Mouse (Mus musculus): Measurements from ENCODE around the gene Cenpx. TPM values are rescaled to one million over a fixed set of nuclear protein-coding genes. Genes with fewer than 3 reads are reported as not detected.

Cenpx gene
- polyA plus RNA-seq, 2 experiments, result 101 to 161 TPM

- no peak for TF ChIP-seq POLR2A (IDR thresholded peaks at IDR 0.05; ENCODE audit: borderline replicate concordance, extremely low read depth, insufficient read depth, insufficient read length)
- 69% methylated on average over 11 of the region's 11 CpGs for WGBS
- H3K4me2 ChIP-seq (replicated peaks; ENCODE audit: low read depth, low read length, severe bottlenecking), result no peak overlapping the region
- no peak overlapping the region for H3K9ac ChIP-seq (ENCODE audit: low read depth, low read length, severe bottlenecking)
- no peak overlapping the region for H3K27ac ChIP-seq (replicated peaks; ENCODE audit: low read depth, low read length)
- ATAC-seq (ENCODE audit: low FRiP score, low read depth), result no peak
- H3K27me3 ChIP-seq (ENCODE audit: control insufficient read depth, insufficient read depth, low read length), result no peaks in the 10 kb centered on the region
- H3K9me3 ChIP-seq (ENCODE audit: control insufficient read depth, low read length), result no peaks in the 10 kb centered on the region
- H3K4me3 ChIP-seq (replicated peaks; ENCODE audit: low read length), result no peak overlapping the region
- peaks cover 5% of the 10 kb centered on the region; the same call in 1 of the 2 replicates for H3K36me3 ChIP-seq (ENCODE audit: control insufficient read depth, insufficient read depth, low read length)
- no peak for DNase-seq (ENCODE audit: low spot score)
- peaks cover 14% of the 10 kb centered on the region; the same call in 1 of the 2 replicates for H3K4me1 ChIP-seq (ENCODE audit: control insufficient read depth, insufficient read depth, low read length)
These were observed 15.1 kb upstream of the Cenpx start for GRCm38 (mm10) chr11:120728530-120729240.

- no peak for TF ChIP-seq POLR2A (IDR thresholded peaks at IDR 0.05; ENCODE audit: borderline replicate concordance, extremely low read depth, insufficient read depth, insufficient read length)
- no peak for DNase-seq (ENCODE audit: low spot score)
- Histone ChIP-seq H3K27ac (replicated peaks; ENCODE audit: low read depth, low read length) (no peak overlapping the region), H3K27me3 (ENCODE audit: control insufficient read depth, insufficient read depth, low read length) (no peaks in the 10 kb centered on the region), H3K4me3 (replicated peaks; ENCODE audit: low read length) (no peak overlapping the region), H3K9me3 (ENCODE audit: control insufficient read depth, low read length) (no peaks in the 10 kb centered on the region), H3K36me3 (ENCODE audit: control insufficient read depth, insufficient read depth, low read length) (peaks cover 8% of the 10 kb centered on the region; the same call in 1 of the 2 replicates), H3K4me1 (ENCODE audit: control insufficient read depth, insufficient read depth, low read length) (peaks cover 9% of the 10 kb centered on the region; the same call in 1 of the 2 replicates), H3K4me2 (replicated peaks; ENCODE audit: low read depth, low read length, severe bottlenecking) (peak overlapping the region; percentile 87; the same call in 1 of the 2 replicates), H3K9ac (ENCODE audit: low read depth, low read length, severe bottlenecking) (no peak overlapping the region)
- no peak for ATAC-seq (ENCODE audit: low FRiP score, low read depth)
- WGBS, result 74% methylated on average over 10 of the region's 12 CpGs
These were observed 14.0 kb upstream of the Cenpx start for GRCm38 (mm10) chr11:120727564-120727963.

DNA sequence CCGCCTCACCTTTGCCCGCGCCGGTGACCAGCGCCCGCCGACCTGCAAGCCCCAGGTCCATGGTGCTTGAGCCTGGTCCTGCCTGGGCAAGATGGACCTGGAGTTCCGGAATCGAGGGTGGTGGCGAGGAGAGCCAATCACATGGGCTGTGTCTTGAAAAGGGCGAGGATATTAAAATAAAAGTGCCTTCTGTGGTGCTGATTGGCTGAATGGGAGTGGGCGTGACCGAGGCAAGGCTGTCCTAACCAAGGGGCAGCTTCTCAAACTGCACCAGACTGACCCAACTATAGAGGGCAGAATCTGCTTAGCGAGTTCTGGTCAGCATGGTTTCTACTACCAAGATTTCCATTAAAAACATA is 13.6 kb upstream of the Cenpx start, which contains the start of gene Dcxr:
Gene Dcxr (minus strand): TSS at position 113 of the 359 bp plus-strand sequence.
- ATAC-seq (ENCODE audit: low FRiP score, low read depth) (peak; percentile 92), DNase-seq (ENCODE audit: low spot score) (peak; percentile 85)
- Histone ChIP-seq H3K9ac (ENCODE audit: low read depth, low read length, severe bottlenecking) (peak within 1 kb of the TSS; percentile 59), H3K4me1 (ENCODE audit: control insufficient read depth, insufficient read depth, low read length) (peaks cover 8% of the 10 kb centered on the region), H3K9me3 (ENCODE audit: control insufficient read depth, low read length) (no peaks in the 10 kb centered on the region), H3K4me3 (replicated peaks; ENCODE audit: low read length) (peak within 1 kb of the TSS; percentile 53), H3K27me3 (ENCODE audit: control insufficient read depth, insufficient read depth, low read length) (no peaks in the 10 kb centered on the region), H3K27ac (replicated peaks; ENCODE audit: low read depth, low read length) (no peak within 1 kb of the TSS), H3K4me2 (replicated peaks; ENCODE audit: low read depth, low read length, severe bottlenecking) (peak within 1 kb of the TSS; percentile 87), H3K36me3 (ENCODE audit: control insufficient read depth, insufficient read depth, low read length) (peaks cover 8% of the 10 kb centered on the region; the same call in 1 of the 2 replicates)
- no peak for TF ChIP-seq POLR2A (IDR thresholded peaks at IDR 0.05; ENCODE audit: borderline replicate concordance, extremely low read depth, insufficient read depth, insufficient read length)
- WGBS, result under 1% methylated on average over 14 of the region's 14 CpGs

DNA sequence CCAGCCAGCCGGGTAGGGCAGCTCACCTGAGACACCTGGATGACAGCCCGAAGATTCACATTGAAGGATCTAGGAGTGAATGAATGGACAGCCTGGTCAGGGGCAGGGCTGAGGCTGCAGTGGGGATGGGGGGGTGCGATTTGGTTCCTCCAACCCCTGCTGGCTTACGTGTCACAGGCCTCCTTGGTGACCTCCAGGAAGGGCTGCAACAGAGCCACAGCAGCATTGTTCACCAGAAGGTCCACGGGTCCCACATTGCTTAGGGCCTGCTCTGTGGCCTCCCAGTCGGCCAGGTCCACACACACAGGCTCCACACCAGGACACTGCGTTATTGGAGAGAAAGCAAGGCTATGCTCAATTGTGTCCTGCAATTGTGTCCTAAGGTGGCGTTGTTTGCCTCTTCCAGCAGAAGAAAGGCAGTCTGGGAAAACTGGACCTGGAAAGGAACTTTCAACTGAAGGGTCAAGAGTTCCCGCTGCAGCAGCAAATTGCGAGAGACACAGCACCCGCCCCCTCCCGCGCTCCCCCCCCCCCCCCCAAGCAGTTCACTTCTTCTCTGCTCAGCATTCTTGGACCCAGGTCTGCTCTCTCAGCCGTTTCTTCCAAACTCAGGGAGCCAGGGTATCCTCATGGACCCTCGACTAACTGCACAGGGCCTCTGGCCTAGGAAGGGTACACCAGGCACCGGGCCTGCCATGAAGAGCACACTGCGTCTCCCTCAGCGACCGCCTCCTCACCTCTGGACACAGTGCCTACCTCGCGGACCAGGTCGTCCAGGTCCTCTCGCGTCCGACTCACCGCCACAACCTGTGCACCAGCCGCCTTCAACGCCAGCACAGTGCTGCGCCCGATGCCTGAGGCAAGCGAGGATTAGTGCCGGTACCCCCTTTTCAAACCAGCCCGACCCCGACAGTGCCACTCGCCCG is 13.0 kb upstream of the Cenpx start:
- Histone ChIP-seq H3K4me2 (replicated peaks; ENCODE audit: low read depth, low read length, severe bottlenecking) (peak overlapping the region; percentile 87), H3K27ac (replicated peaks; ENCODE audit: low read depth, low read length) (no peak overlapping the region), H3K36me3 (ENCODE audit: control insufficient read depth, insufficient read depth, low read length) (peaks cover 8% of the 10 kb centered on the region; the same call in 1 of the 2 replicates), H3K9me3 (ENCODE audit: control insufficient read depth, low read length) (no peaks in the 10 kb centered on the region), H3K4me1 (ENCODE audit: control insufficient read depth, insufficient read depth, low read length) (peaks cover 11% of the 10 kb centered on the region), H3K27me3 (ENCODE audit: control insufficient read depth, insufficient read depth, low read length) (no peaks in the 10 kb centered on the region), H3K9ac (ENCODE audit: low read depth, low read length, severe bottlenecking) (peak overlapping the region; percentile 59), H3K4me3 (replicated peaks; ENCODE audit: low read length) (peak overlapping the region; percentile 53)
- WGBS, result 20% methylated on average over 33 of the region's 36 CpGs
- TF ChIP-seq POLR2A (IDR thresholded peaks at IDR 0.05; ENCODE audit: borderline replicate concordance, extremely low read depth, insufficient read depth, insufficient read length), result no peak
- DNase-seq (ENCODE audit: low spot score) (no peak), ATAC-seq (ENCODE audit: low FRiP score, low read depth) (peak; percentile 9; the same call in 1 of the 2 replicates)

DNA sequence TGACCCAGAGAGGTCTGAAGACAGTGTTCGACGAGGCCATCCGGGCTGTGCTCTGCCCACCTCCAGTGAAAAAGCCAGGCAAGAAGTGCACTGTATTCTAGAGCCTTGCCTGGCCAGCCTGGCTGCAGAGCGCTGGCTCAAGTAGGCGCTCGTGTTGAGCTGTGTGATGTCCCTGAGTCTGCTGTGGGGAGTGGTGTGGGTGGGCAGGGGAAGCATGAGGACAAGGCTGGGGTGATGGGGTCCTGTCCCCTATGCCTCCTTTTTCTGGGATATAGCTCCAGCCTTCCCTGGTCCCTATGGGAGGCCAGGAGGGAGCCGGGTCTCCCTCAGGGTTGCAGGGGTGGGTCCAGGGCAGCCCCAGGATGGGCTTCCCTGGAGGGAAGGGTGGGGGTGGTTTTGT is 10.0 kb upstream of the Cenpx start:
- Histone ChIP-seq H3K27ac (replicated peaks; ENCODE audit: low read depth, low read length) (no peak overlapping the region), H3K27me3 (ENCODE audit: control insufficient read depth, insufficient read depth, low read length) (no peaks in the 10 kb centered on the region), H3K36me3 (ENCODE audit: control insufficient read depth, insufficient read depth, low read length) (peaks cover 19% of the 10 kb centered on the region), H3K9ac (ENCODE audit: low read depth, low read length, severe bottlenecking) (no peak overlapping the region), H3K9me3 (ENCODE audit: control insufficient read depth, low read length) (no peaks in the 10 kb centered on the region), H3K4me2 (replicated peaks; ENCODE audit: low read depth, low read length, severe bottlenecking) (no peak overlapping the region), H3K4me1 (ENCODE audit: control insufficient read depth, insufficient read depth, low read length) (peaks cover 15% of the 10 kb centered on the region), H3K4me3 (replicated peaks; ENCODE audit: low read length) (no peak overlapping the region)
- 86% methylated on average over 7 of the region's 7 CpGs for WGBS
- no peak for TF ChIP-seq POLR2A (IDR thresholded peaks at IDR 0.05; ENCODE audit: borderline replicate concordance, extremely low read depth, insufficient read depth, insufficient read length)
- no peak for ATAC-seq (ENCODE audit: low FRiP score, low read depth)
- no peak for DNase-seq (ENCODE audit: low spot score)
